Mouse (Mus musculus): ENCODE results near the gene Rgs14.

Rgs14 gene

GRCm38 (mm10) chr13:55369531-55370114 is at the start of gene Rgs14:
Gene Rgs14, plus strand, starts transcription at chr13:55369732.
- no peak for DNase-seq (ENCODE audit: low spot score)

- no peak for DNase-seq (ENCODE audit: low spot score)
Observed at GRCm38 (mm10) chr13:55319931-55320533, 49.5 kb upstream of the Rgs14 start, which contains the start of gene Prelid1. Gene Prelid1, plus strand, starts transcription at chr13:55320500.

GRCm38 (mm10) chr13:55321434-55322129 is 48.0 kb upstream of the Rgs14 start, which contains the start of gene Rab24:
Gene Rab24, minus strand, starts transcription at chr13:55321946.
- DNase-seq (ENCODE audit: low spot score) = peak; percentile 95

- DNase-seq (ENCODE audit: low spot score) = peak; percentile 77
Observed at GRCm38 (mm10) chr13:55322130-55322825, 47.3 kb upstream of the Rgs14 start.

- DNase-seq (ENCODE audit: low spot score) = no peak
Observed at GRCm38 (mm10) chr13:55325596-55325995, 43.9 kb upstream of the Rgs14 start.

- DNase-seq (ENCODE audit: low spot score) = no peak
Observed at GRCm38 (mm10) chr13:55327169-55327568, 42.4 kb upstream of the Rgs14 start.

GRCm38 (mm10) chr13:55327633-55328032 is 41.9 kb upstream of the Rgs14 start:
- peak; percentile 85 for DNase-seq (ENCODE audit: low spot score)

- DNase-seq (ENCODE audit: low spot score) = no peak
Observed at GRCm38 (mm10) chr13:55328171-55328570, 41.4 kb upstream of the Rgs14 start.

GRCm38 (mm10) chr13:55328641-55329040 is 40.9 kb upstream of the Rgs14 start:
- DNase-seq (ENCODE audit: low spot score) = no peak

- DNase-seq (ENCODE audit: low spot score) = no peak
Observed at GRCm38 (mm10) chr13:55329109-55329682, 40.3 kb upstream of the Rgs14 start.

- DNase-seq (ENCODE audit: low spot score) = peak; percentile 89
Observed at GRCm38 (mm10) chr13:55329683-55330566, 39.6 kb upstream of the Rgs14 start, which contains the start of gene Mxd3. Gene Mxd3, minus strand, starts transcription at chr13:55329823.

- DNase-seq (ENCODE audit: low spot score) = peak; percentile 27
Observed at GRCm38 (mm10) chr13:55330567-55331400, 38.7 kb upstream of the Rgs14 start.

GRCm38 (mm10) chr13:55332331-55332730 is 37.2 kb upstream of the Rgs14 start:
- no peak for DNase-seq (ENCODE audit: low spot score)

- no peak for DNase-seq (ENCODE audit: low spot score)
Observed at GRCm38 (mm10) chr13:55335701-55336100, 33.8 kb upstream of the Rgs14 start.

- DNase-seq (ENCODE audit: low spot score) = no peak
Observed at GRCm38 (mm10) chr13:55337341-55337975, 32.1 kb upstream of the Rgs14 start.

GRCm38 (mm10) chr13:55338131-55339054 is 31.1 kb upstream of the Rgs14 start:
- DNase-seq (ENCODE audit: low spot score) = no peak

- no peak for DNase-seq (ENCODE audit: low spot score)
Observed at GRCm38 (mm10) chr13:55339259-55339658, 30.3 kb upstream of the Rgs14 start.

GRCm38 (mm10) chr13:55342469-55342868 is 27.1 kb upstream of the Rgs14 start:
- no peak for DNase-seq (ENCODE audit: low spot score)

- no peak for DNase-seq (ENCODE audit: low spot score)
Observed at GRCm38 (mm10) chr13:55344286-55344685, 25.2 kb upstream of the Rgs14 start.
